Mouse (Mus musculus) skeletal muscle tissue, postnatal 0 days (tissue): ENCODE data around the gene Lonrf2. TPM values are rescaled to one million over a fixed set of nuclear protein-coding genes. Genes with fewer than 3 reads are reported as not detected.

Experiments
- polyA plus RNA-seq: library from polyadenylated mRNA; unstranded; fragments of >200 nt; fragmentation: Nextera tagmentation; extraction: Ambion mirVana; gene quantifications from 2 replicates; pipeline ENCODE4 v1.2.1, GENCODE M21; 2015

Gene Lonrf2
- polyA plus RNA-seq: 0.43 and 0.65 TPM in 2 replicates

DNA sequence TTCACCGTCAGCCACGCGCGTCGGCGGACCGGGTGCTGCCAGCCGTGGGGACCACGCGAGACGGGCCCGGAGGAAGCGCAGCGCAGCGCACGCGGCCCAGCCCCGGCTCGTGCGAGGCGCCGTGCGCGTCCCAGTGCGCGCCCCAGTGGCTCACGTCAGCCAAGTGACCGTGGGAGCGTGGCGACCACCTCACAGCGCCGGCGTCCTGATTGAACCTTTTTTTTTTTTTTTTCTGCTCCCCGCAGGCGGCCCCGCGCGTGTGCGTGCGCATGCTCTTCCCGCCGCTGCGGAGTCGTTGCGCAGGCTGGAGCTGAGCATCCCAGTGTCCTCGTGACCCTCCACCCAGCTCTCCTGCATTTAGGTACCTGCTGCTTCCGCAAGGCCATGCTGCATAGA, at the start of gene Lonrf2:
TSS of gene Lonrf2 (minus strand) at position 235 of the 396 bp plus-strand sequence.

Other genes starting within 250 kb of the Lonrf2 start
- gene Aff3, start 171.8 kb downstream of the Lonrf2 start, polyA plus RNA-seq: 2.5 and 2.8 TPM in 2 replicates
- gene Chst10, start 61.5 kb upstream of the Lonrf2 start, polyA plus RNA-seq: 1.0 and 1.3 TPM in 2 replicates
- gene Nms, start 102.4 kb upstream of the Lonrf2 start, polyA plus RNA-seq: not detected in 2 replicates
- gene Pdcl3, start 148.9 kb upstream of the Lonrf2 start, polyA plus RNA-seq: 209 and 211 TPM in 2 replicates